Mouse (Mus musculus) kidney, postnatal 4 days (tissue): ENCODE results near the gene Ankrd44.

Experiments
- DNase-seq, 2 experiments: peaks; one replicate each; pipeline ENCODE4 v3.0.0; 2021; ENCODE audit warnings: mixed read lengths in 2 of 2

Ankrd44 gene

GRCm38 (mm10) chr1:54749516-54749915 lies 176.7 kb downstream of the Ankrd44 start:
- DNase-seq, result no peak

GRCm38 (mm10) chr1:54747785-54748420 lies 178.3 kb downstream of the Ankrd44 start:
- DNase-seq, result peak in 1 of 2 experiments; percentile 10

GRCm38 (mm10) chr1:54745666-54746065 lies 180.5 kb downstream of the Ankrd44 start:
- no peak for DNase-seq

- DNase-seq, result no peak
Observed at GRCm38 (mm10) chr1:54744171-54744570, 182.0 kb downstream of the Ankrd44 start.

- no peak for DNase-seq
Observed at GRCm38 (mm10) chr1:54743072-54743471, 183.1 kb downstream of the Ankrd44 start.

- peak; percentile 8 to 17 for DNase-seq
Observed at GRCm38 (mm10) chr1:54740936-54741335, 185.3 kb downstream of the Ankrd44 start.

GRCm38 (mm10) chr1:54737472-54737871 lies 188.7 kb downstream of the Ankrd44 start:
- DNase-seq, result no peak

GRCm38 (mm10) chr1:54734917-54735664 lies 191.1 kb downstream of the Ankrd44 start:
- no peak for DNase-seq

GRCm38 (mm10) chr1:54729316-54729715 lies 196.9 kb downstream of the Ankrd44 start:
- DNase-seq, result no peak

- DNase-seq, result no peak
Observed at GRCm38 (mm10) chr1:54726555-54726954, 199.6 kb downstream of the Ankrd44 start.

GRCm38 (mm10) chr1:54716921-54717320 lies 209.3 kb downstream of the Ankrd44 start:
- DNase-seq, result no peak

- no peak for DNase-seq
Observed at GRCm38 (mm10) chr1:54715061-54715760, 211.0 kb downstream of the Ankrd44 start.

GRCm38 (mm10) chr1:54713231-54714173 lies 212.7 kb downstream of the Ankrd44 start:
- DNase-seq, result no peak

- DNase-seq, result no peak
Observed at GRCm38 (mm10) chr1:54711568-54711967, 214.6 kb downstream of the Ankrd44 start.

- no peak for DNase-seq
Observed at GRCm38 (mm10) chr1:54710550-54710949, 215.6 kb downstream of the Ankrd44 start.

GRCm38 (mm10) chr1:54707888-54708565 lies 218.2 kb downstream of the Ankrd44 start:
- DNase-seq, result no peak

- no peak for DNase-seq
Observed at GRCm38 (mm10) chr1:54707036-54707887, 218.9 kb downstream of the Ankrd44 start.

- no peak for DNase-seq
Observed at GRCm38 (mm10) chr1:54706621-54707020, 219.6 kb downstream of the Ankrd44 start.

GRCm38 (mm10) chr1:54703466-54703865 lies 222.7 kb downstream of the Ankrd44 start:
- no peak for DNase-seq

- DNase-seq, result no peak
Observed at GRCm38 (mm10) chr1:54702918-54703317, 223.3 kb downstream of the Ankrd44 start.

GRCm38 (mm10) chr1:54695396-54695795 lies 230.8 kb downstream of the Ankrd44 start:
- no peak for DNase-seq
